Mouse (Mus musculus) testis, adult 2 months (tissue): ENCODE measurements around the gene Spock1.

Source experiments
- CTCF ChIP-seq: fragments of 200-500 bp; IDR thresholded peaks from 2 replicates; pipeline ENCODE4 v1.5.1; 2012; ENCODE audit warnings: low read depth, mild to moderate bottlenecking, inconsistent platforms, low read length, moderate library complexity; ENCODE audit not compliant: control insufficient read depth, insufficient read depth, insufficient replicate concordance
- POLR2A ChIP-seq: fragments of 200-500 bp; IDR thresholded peaks from 2 replicates; pipeline ENCODE4 v1.6.1; 2012; ENCODE audit warnings: low read depth, mild to moderate bottlenecking, inconsistent platforms, low read length, moderate library complexity; ENCODE audit not compliant: control insufficient read depth

DNA sequence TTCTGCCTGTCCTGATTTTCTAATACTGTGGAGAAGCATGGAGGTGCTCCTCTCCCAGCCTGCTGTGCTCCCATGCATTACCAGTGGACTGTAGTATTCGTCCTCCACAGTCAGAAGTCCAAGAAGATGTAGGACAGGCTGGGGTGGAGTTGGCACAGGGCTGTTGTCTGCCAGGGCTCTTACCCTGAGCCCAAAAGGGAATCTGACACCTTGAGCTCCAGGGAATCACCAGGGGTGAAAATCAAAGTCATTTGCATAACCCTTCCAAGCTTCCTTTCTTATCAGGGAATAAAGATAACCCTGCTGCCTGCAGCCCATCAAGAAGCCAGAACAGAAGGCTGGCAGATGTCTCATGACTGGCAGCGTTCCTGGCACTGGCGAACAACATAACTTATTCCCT, 383.6 kb downstream of the Spock1 start:
- TF ChIP-seq POLR2A (no peak), CTCF (no peak)
